Mouse (Mus musculus) CH12.LX (cell line): ENCODE data around the gene H2al1f. TPM values are rescaled to one million over a fixed set of nuclear protein-coding genes. Genes with fewer than 3 reads are reported as not detected.
"Not testable (repeated sequence)": the region's sequence is repeated elsewhere in the genome, so short reads cannot be mapped to it uniquely, and the experiment has no call there.

Experiments
- DNase-seq: peaks from one replicate; pipeline ENCODE4 v3.0.0-alpha.2; 2013; ENCODE audit errors: extremely low read depth
- H3K27ac ChIP-seq: 2 replicates; pipeline ENCODE4 v1.5.1; 2012; ENCODE audit warnings: low read depth, mild to moderate bottlenecking, control low read depth, moderate library complexity; ENCODE audit not compliant: insufficient read depth
- H3K27me3 ChIP-seq: replicated peaks from 2 replicates; pipeline ENCODE3; 2012; ENCODE audit warnings: inconsistent platforms
- H3K36me3 ChIP-seq, 2 experiments: replicated peaks in 1 of 2; 2 replicates each; pipeline versions ENCODE3 to v1.6.1; 2012; ENCODE audit warnings: inconsistent platforms in 1 of 2, low read length in 1 of 2, mild to moderate bottlenecking in 1 of 2, mixed read lengths in 1 of 2, moderate library complexity in 1 of 2; ENCODE audit not compliant: control insufficient read depth in 1 of 2, insufficient read depth in 1 of 2
- H3K4me1 ChIP-seq, 2 experiments: 2 replicates each; pipeline ENCODE4 v1.6.1; 2012; ENCODE audit warnings: inconsistent platforms in 1 of 2, moderate library complexity in 1 of 2; ENCODE audit not compliant: insufficient read depth in 2 of 2, control insufficient read depth in 1 of 2
- H3K4me2 ChIP-seq: 2 replicates; pipeline ENCODE4 v1.6.1; 2012; ENCODE audit warnings: low read depth, mild to moderate bottlenecking, control low read depth; ENCODE audit not compliant: poor library complexity, insufficient read depth, severe bottlenecking
- H3K4me3 ChIP-seq, 3 experiments: fragments of 150-350 bp in 1 of 3; sonication (generic) in 1 of 3; replicated peaks in 1 of 3; 2 replicates each; pipeline versions ENCODE3 to v1.5.1; 2011 to 2012; ENCODE audit warnings: low read depth in 2 of 3, low read length in 2 of 3, mild to moderate bottlenecking in 2 of 3, moderate library complexity in 2 of 3, control low read depth in 1 of 3, improper control_type of control experiment in 1 of 3, inconsistent platforms in 1 of 3, mixed read lengths in 1 of 3; ENCODE audit not compliant: poor library complexity in 1 of 3
- H3K79me2 ChIP-seq: replicated peaks from 2 replicates; pipeline ENCODE4 v1.6.1; 2012; ENCODE audit warnings: mild to moderate bottlenecking, moderate library complexity; ENCODE audit not compliant: control insufficient read depth, poor library complexity, insufficient read depth, severe bottlenecking; ENCODE audit errors: extremely low read depth
- H3K9ac ChIP-seq: 2 replicates; pipeline ENCODE4 v1.6.1; 2012; ENCODE audit warnings: low read depth, mild to moderate bottlenecking, control low read depth, moderate library complexity; ENCODE audit not compliant: insufficient read depth
- H3K9me3 ChIP-seq: replicated peaks from 2 replicates; pipeline ENCODE3; 2012; ENCODE audit warnings: low read length, inconsistent platforms, mixed read lengths
- dilution Hi-C: fragments of 300-500 bp; cut with MboI; formaldehyde crosslinking; loops from 2 replicates; pipeline ENCODE4 v1.14.3; 2020; ENCODE audit warnings: low sequenced_read_pairs; ENCODE audit not compliant: extremely low pct_unique_long_range_greater_than_20kb, extremely low pct_ligation_motif_present
- in situ Hi-C: fragments of 300-500 bp; cut with MboI; formaldehyde crosslinking; loops from 3 replicates; pipeline ENCODE4 v1.14.3; 2019; ENCODE audit warnings: low sequenced_read_pairs, low pct_ligation_motif_present, low pct_unique_long_range_greater_than_20kb, mixed read lengths
- polyA plus RNA-seq: library from polyadenylated mRNA; unstranded; fragments of >175 nt; gene quantifications from 2 replicates; pipeline ENCODE4 v1.2.1, GENCODE M21; 2012; ENCODE audit warnings: low read depth; ENCODE audit not compliant: insufficient read length
- total RNA-seq, 2 experiments: library from RNA; depleted of rRNA; stranded (reverse); fragments of 300-350 nt in 1 of 2; fragments of >200 nt in 1 of 2; gene quantifications; 2 replicates each; pipeline ENCODE4 v1.2.3; 2012 to 2014

The H2al1f gene
- total and polyA plus RNA-seq, 3 experiments: not detected

DNA sequence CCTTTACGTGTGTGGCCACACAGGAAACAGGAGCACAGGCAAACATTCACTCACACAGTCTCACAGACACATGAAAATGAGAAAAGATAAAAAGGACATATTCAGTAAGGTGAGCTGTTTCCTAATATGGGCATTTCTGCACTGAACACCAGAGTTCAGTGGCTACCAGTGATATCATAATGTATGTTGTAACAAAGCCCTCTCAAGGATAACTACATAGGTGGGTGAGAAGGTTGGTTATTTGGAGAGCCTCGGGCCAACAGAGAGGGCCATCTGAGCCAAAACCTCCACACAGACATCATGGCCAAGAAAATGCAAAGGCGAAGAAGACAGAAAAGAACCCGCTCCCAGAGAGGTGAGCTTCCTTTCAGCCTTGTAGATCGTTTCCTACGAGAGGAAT is 6.4 kb upstream of the H2al1f start, which contains the start of gene H2al1d:
H2al1d (plus strand) TSS at position 301 of the 400 bp plus-strand sequence.
- in situ Hi-C loops, H3K4me1 ChIP-seq, H3K36me3 ChIP-seq, DNase-seq, H3K79me2 ChIP-seq, H3K9me3 ChIP-seq, H3K27me3 ChIP-seq, H3K9ac ChIP-seq, H3K4me3 ChIP-seq, dilution Hi-C loops, H3K4me2 ChIP-seq, H3K27ac ChIP-seq: not testable (repeated sequence)

DNA sequence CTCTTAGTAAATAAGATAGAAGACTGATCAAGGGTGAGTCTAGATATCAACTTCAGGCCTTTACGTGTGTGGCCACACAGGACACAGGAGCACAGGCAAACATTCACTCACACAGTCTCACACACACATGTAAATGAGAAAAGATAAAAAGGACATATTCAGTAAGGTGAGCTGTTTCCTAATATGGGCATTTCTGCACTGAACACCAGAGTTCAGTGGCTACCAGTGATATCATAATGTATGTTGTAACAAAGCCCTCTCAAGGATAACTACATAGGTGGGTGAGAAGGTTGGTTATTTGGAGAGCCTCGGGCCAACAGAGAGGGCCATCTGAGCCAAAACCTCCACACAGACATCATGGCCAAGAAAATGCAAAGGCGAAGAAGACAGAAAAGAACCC is 3.3 kb upstream of the H2al1f start, which contains the start of gene H2al1e:
H2al1e (plus strand) TSS at position 301 of the 400 bp plus-strand sequence.
- dilution Hi-C loops, H3K27me3 ChIP-seq: not testable (repeated sequence)

DNA sequence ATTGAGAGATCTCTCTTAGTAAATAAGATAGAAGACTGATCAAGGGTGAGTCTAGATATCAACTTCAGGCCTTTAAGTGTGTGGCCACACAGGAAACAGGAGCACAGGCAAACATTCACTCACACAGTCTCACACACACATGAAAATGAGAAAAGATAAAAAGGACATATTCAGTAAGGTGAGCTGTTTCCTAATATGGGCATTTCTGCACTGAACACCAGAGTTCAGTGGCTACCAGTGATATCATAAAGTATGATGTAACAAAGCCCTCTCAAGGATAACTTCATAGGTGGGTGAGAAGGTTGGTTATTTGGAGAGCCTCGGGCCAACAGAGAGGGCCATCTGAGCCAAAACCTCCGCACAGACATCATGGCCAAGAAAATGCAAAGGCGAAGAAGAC is 3.0 kb downstream of the H2al1f start, which contains the start of gene H2al1g:
H2al1g (plus strand) TSS at position 301 of the 400 bp plus-strand sequence.
- H3K36me3 ChIP-seq, H3K9ac ChIP-seq, dilution Hi-C loops, H3K79me2 ChIP-seq, H3K4me1 ChIP-seq, H3K4me2 ChIP-seq, DNase-seq, in situ Hi-C loops, H3K9me3 ChIP-seq, H3K27ac ChIP-seq, H3K27me3 ChIP-seq, H3K4me3 ChIP-seq: not testable (repeated sequence)

More for the DNA sequence above, 3.3 kb upstream of the H2al1f start, which contains the start of gene H2al1e:
- H3K27ac ChIP-seq, H3K4me1 ChIP-seq, H3K4me2 ChIP-seq, DNase-seq, H3K9ac ChIP-seq, H3K4me3 ChIP-seq, H3K36me3 ChIP-seq, in situ Hi-C loops, H3K9me3 ChIP-seq, H3K79me2 ChIP-seq: not testable (repeated sequence)

DNA sequence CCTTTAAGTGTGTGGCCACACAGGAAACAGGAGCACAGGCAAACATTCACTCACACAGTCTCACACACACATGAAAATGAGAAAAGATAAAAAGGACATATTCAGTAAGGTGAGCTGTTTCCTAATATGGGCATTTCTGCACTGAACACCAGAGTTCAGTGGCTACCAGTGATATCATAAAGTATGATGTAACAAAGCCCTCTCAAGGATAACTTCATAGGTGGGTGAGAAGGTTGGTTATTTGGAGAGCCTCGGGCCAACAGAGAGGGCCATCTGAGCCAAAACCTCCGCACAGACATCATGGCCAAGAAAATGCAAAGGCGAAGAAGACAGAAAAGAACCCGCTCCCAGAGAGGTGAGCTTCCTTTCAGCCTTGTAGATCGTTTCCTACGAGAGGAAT is 6.2 kb downstream of the H2al1f start, which contains the start of gene H2al1h:
H2al1h (plus strand) TSS at position 301 of the 400 bp plus-strand sequence.
- H3K4me1 ChIP-seq, H3K9me3 ChIP-seq, H3K27me3 ChIP-seq, H3K27ac ChIP-seq, H3K79me2 ChIP-seq, H3K4me3 ChIP-seq, in situ Hi-C loops, H3K9ac ChIP-seq, H3K36me3 ChIP-seq, dilution Hi-C loops, H3K4me2 ChIP-seq, DNase-seq: not testable (repeated sequence)

DNA sequence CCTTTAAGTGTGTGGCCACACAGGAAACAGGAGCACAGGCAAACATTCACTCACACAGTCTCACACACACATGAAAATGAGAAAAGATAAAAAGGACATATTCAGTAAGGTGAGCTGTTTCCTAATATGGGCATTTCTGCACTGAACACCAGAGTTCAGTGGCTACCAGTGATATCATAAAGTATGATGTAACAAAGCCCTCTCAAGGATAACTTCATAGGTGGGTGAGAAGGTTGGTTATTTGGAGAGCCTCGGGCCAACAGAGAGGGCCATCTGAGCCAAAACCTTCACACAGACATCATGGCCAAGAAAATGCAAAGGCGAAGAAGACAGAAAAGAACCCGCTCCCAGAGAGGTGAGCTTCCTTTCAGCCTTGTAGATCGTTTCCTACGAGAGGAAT is 9.4 kb downstream of the H2al1f start, which contains the start of gene H2al1i:
H2al1i (plus strand) TSS at position 301 of the 400 bp plus-strand sequence.
- H3K4me1 ChIP-seq, H3K36me3 ChIP-seq, H3K79me2 ChIP-seq, in situ Hi-C loops, H3K9me3 ChIP-seq, H3K4me3 ChIP-seq, H3K4me2 ChIP-seq, H3K27ac ChIP-seq, H3K27me3 ChIP-seq, DNase-seq, H3K9ac ChIP-seq, dilution Hi-C loops: not testable (repeated sequence)

DNA sequence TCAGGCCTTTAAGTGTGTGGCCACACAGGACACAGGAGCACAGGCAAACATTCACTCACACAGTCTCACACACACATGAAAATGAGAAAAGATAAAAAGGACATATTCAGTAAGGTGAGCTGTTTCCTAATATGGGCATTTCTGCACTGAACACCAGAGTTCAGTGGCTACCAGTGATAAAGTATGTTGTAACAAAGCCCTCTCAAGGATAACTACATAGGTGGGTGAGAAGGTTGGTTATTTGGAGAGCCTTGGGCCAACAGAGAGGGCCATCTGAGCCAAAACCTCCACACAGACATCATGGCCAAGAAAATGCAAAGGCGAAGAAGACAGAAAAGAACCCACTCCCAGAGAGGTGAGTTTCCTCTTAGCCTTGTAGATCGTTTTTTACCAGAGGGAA is 12.6 kb downstream of the H2al1f start, which contains the start of gene H2al1j:
H2al1j (plus strand) TSS at position 301 of the 400 bp plus-strand sequence.
- H3K9me3 ChIP-seq, H3K4me3 ChIP-seq, H3K4me2 ChIP-seq, H3K9ac ChIP-seq, H3K27ac ChIP-seq, dilution Hi-C loops, H3K4me1 ChIP-seq, DNase-seq, H3K36me3 ChIP-seq, H3K79me2 ChIP-seq, H3K27me3 ChIP-seq, in situ Hi-C loops: not testable (repeated sequence)
